Mouse (Mus musculus) adrenal gland, postnatal 10 days (tissue): ENCODE data around the gene Icam5. TPM values are rescaled to one million over a fixed set of nuclear protein-coding genes. Genes with fewer than 3 reads are reported as not detected.

ENCODE experiments used
- DNase-seq: peaks from one replicate; pipeline ENCODE4 v3.0.0; 2021; ENCODE audit warnings: mixed read lengths
- total RNA-seq, 2 experiments: library from RNA; stranded (reverse); gene quantifications; 2 replicates each; pipeline ENCODE4 v1.2.3; 2021

The Icam5 gene
- total RNA-seq, 2 experiments from 2014 or later, result 0.51 to 0.67 TPM

DNA sequence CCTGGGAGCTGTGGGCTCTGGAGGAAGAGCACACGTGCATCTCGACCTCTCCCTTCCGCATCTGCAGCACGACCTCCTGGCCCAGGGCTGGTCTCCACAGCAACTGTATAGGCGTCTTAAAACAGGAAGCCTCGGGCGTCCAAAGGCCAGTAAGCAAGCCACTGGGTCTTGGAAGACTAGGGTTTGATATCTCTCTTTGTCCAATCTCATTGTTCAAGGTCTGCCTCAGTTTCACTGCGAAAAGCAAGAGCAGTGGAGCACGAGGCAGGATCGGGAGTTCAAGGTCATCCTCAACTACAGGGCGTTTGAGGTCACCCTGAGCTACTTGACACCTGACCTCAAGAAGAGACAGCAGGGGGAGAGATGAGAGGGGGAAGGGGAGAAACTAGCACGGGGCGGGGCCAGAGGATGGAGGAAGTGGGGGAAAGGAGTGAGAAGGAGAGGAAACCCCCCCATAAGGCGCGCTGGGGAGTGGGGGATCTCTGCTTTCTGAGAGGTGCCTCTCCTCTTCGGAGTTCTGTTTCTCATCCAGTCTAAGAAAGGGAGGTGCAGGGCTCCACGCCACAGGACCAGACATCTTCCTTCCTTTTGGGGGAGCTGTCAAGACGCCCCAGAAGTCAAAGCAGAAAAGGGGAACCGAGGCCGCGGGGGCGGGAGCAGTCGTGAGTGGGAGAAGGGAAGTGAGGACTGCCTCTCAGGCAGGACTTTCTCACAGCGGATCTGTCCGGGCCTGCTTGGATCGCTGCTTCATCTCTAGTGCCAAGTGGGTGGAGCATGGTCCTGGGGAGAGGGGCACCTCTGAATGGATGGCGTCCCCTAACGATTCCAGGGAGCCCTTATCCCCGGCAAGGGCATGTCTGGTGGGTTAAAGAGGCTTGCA lies 16.9 kb upstream of the Icam5 start:
- DNase-seq, result peak; percentile 63

DNA sequence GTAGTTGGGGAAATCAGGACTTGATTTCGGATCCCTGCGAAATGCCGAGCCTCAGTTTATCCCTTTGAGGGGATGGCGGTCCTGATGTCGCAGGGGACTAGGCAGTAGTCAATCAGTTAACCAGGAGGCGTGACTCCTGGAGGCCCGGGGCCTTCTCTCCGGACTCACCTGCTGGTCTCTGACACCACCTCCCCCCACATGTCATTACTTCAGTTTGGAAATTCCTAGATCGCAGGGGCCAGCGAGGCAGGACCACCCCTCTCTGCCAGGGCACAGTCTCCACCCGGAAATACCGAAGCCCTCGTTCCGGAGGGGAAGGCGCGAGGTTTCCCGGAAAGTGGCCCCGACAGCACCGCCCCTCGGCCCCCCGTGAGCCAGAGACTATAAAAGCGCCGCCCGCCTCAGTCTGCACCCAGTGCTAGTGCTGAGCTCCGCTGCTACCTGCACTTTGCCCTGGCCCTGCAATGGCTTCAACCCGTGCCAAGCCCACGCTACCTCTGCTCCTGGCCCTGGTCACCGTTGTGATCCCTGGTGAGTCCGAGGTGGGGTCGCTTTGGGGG lies 16.2 kb upstream of the Icam5 start, which contains the start of gene Icam1:
Icam1 (plus strand) TSS at position 415 of the 560 bp plus-strand sequence.
- DNase-seq, result peak; percentile 72

DNA sequence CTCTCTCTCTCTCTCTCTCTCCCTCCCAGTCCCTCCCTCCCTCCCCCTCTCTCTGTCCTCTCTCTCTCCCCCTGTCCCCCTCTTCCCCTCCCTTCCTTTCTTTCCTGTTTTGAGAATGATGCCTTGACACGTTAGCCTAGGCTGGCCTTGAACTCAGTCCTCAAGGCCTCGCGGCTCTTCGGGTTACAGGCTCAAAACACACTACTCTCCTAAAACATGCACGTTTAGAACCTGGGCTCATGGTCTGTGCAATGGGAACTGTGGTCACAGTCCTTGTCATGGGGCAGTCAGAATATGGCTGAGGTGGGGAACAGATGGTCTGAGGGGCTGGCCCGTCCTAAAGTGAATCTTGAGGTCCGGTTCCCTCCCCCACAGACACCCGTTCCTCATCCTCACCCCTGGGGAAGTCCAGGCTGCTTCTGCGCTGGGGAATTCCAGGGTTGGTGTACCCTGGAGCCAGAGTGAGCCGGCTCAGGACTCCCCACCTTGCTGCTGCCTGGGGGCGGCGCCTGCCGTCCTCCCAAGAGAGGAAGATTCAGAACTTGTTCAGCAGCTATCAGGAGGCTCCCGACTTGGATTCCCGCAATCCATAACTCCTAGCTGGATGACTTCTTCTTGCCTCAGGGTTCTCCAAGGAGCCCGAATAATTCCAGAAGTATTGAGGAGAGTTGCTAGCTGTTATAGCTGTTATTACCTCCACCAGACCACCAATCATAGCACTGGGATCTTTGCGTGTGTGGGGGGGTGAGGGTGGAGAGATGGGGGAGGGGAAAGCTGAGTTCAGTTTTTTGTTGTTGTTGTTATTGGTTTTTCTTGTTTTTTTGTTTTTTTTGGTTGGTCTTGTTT lies 15.3 kb upstream of the Icam5 start:
- DNase-seq, result peak; percentile 29

GRCm38 (mm10) chr9:21017177-21017575 lies 14.7 kb upstream of the Icam5 start:
- DNase-seq, result no peak

- DNase-seq, result no peak
Measured at GRCm38 (mm10) chr9:21018600-21018999, 13.3 kb upstream of the Icam5 start.

- no peak for DNase-seq
Measured at GRCm38 (mm10) chr9:21021363-21021762, 10.5 kb upstream of the Icam5 start.

GRCm38 (mm10) chr9:21022288-21022687 lies 9.6 kb upstream of the Icam5 start:
- no peak for DNase-seq

GRCm38 (mm10) chr9:21022726-21023125 lies 9.1 kb upstream of the Icam5 start:
- no peak for DNase-seq

DNA sequence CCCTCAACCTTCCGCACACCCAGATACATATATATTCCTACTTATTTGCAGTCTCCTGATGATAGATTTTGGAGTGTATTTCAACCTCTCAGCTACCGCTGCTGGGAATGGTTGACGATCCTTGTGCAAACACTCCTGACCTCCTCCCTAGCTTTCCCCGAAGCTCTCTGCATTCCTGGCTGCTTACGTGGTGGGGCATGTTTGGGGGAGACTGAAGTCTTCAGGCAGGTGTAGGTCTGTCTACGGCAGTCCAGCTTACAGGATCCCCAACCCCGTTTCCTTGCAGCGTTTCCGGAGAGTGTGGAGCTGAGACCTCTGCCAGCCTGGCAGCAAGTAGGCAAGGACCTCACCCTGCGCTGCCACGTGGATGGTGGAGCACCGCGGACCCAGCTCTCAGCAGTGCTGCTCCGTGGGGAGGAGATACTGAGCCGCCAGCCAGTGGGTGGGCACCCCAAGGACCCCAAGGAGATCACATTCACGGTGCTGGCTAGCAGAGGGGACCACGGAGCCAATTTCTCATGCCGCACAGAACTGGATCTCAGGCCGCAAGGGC lies 6.5 kb upstream of the Icam5 start:
- DNase-seq, result no peak

- DNase-seq, result no peak
Measured at GRCm38 (mm10) chr9:21026849-21027248, 5.0 kb upstream of the Icam5 start.

DNA sequence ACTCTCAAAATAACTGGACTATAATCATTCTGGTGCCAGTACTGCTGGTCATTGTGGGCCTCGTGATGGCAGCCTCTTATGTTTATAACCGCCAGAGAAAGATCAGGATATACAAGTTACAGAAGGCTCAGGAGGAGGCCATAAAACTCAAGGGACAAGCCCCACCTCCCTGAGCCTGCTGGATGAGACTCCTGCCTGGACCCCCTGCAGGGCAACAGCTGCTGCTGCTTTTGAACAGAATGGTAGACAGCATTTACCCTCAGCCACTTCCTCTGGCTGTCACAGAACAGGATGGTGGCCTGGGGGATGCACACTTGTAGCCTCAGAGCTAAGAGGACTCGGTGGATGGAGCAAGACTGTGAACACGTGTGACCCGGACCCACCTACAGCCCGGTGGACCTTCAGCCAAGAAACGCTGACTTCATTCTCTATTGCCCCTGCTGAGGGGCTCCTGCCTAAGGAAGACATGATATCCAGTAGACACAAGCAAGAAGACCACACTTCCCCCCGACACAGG lies 4.0 kb upstream of the Icam5 start:
- no peak for DNase-seq

- no peak for DNase-seq
Measured at GRCm38 (mm10) chr9:21028560-21029110, 3.2 kb upstream of the Icam5 start.

GRCm38 (mm10) chr9:21029291-21030054 lies 2.4 kb upstream of the Icam5 start, which contains the start of gene Icam4:
Icam4 (plus strand) TSS chr9:21029373.
- peak; percentile 90 for DNase-seq

DNA sequence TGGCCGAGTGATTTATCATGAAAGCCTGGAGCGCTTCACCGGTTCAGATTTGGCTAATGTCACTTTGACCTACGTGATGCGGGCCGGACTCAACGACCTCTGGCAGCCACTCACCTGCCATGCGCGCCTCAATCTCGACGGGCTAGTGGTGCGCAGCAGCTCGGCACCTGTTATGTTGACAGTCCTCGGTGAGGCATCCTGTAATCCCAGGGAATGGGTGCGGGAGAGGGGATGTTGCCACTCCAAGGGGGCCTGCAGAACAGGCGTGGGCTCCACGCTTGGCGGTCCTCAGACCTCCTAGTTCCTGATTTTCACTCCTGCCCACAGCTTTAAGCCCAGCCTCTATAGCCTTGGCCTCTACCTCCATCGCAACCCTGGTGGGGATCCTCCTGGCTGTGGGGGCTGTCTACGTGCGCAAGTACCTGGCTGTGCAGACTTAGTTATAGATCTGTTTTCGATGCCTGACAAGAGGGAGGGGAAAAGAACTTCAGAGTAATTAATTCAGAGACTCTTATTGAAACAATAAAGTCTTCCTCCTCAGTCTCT lies 1.7 kb upstream of the Icam5 start:
- DNase-seq, result no peak

DNA sequence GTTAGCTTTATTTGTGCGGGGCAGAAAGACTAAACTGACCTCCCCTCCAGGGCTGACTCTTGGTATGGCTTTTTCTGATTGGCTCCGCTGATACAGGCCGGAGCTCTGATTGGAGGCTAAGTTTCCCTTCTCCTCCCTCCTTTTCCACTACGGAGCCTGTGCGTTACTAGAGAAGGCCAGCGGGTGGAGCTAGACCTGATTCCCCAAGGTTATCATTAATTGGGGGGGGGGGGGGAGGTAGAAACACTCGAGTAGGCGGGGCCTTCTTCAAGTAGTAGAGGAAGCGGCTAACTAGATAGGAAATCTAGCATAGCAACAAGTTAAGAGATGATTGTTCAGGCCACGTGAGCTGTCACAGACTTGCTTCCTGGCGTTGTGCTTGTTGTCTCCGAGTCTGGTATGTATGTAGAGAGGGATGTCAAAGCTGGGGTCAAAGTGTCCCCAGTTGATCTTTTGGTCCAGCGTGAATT lies 1.1 kb upstream of the Icam5 start:
- DNase-seq, result peak; percentile 89

DNA sequence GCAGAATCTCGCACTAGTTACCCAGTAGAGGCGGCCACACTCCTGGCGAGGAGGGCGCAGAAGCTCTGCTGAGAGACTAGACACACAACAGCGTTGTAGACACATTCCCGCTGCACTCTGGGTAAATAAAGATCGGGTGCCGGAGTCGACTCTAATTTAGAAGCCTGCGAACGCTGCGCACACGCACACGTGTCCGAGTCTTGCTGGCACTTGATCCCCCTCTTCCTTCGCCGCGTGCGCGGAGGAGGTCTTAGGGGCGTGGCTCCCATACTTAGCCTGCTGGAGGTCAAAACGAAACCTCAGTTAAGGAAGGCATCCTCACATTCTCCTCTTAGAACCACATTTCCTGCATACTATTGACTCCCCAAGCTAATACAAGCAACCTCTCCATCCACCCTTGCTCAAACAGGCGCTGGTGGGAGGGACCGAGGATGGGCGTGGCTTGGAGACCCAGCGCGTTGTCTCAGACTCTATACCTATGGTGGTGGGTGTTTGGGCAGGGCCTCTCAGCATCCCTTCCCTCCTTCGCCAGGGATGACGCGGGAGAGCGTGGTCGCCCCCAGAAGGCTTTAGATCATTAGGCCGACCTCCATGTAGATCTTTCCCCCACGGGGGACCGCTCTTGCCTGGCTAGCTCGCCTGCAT lies 500 bp upstream of the Icam5 start:
- DNase-seq, result peak; percentile 68

DNA sequence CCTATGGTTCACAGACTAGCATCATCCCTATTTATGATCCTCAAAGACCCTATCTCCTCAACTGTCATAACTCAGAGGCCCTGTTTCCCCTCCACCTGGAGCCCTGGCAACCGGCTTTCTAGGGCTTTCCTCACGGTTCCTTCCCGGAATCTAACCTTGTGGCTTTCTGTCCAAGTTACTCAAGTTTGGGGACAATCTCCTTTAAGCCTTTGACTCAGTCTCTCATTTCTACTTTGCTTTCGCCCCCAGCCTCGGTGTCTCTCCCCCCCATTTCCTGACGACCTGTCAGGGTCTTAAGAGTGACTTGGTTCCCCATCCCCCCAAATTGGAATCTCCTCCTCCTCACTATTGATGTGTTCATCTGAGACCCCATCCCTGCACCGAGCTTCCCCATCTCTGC lies 618 bp downstream of the Icam5 start:
- no peak for DNase-seq

DNA sequence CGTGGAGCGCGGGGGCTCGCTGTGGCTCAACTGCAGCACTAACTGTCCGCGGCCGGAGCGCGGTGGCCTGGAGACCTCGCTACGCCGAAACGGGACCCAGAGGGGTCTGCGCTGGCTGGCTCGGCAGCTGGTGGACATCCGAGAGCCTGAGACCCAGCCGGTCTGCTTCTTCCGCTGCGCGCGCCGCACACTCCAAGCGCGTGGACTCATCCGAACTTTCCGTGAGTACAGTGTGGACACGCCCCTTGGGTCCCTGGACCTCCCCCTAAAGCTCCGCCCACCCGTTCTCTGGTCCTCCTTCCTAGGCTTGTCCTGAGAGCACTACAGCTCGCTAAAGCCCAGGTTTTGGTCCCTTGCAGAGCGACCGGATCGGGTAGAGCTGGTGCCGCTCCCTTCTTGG lies 1.3 kb downstream of the Icam5 start:
- DNase-seq, result peak; percentile 93

GRCm38 (mm10) chr9:21034481-21035085 lies 2.7 kb downstream of the Icam5 start:
- no peak for DNase-seq

- DNase-seq, result no peak
Measured at GRCm38 (mm10) chr9:21035586-21035985, 3.7 kb downstream of the Icam5 start.
